Mouse (Mus musculus) cerebellum, adult (tissue): ENCODE measurements around the gene Plekhm2.

Experiments
- ATAC-seq: cut with Nextera tagmentation; 2 replicates; pipeline ENCODE4 v1.9.2; 2017; ENCODE audit warnings: mild to moderate bottlenecking, moderate library complexity, mixed read lengths; ENCODE audit not compliant: insufficient number of reproducible peaks, low FRiP score, low TSS enrichment

Plekhm2 gene

DNA sequence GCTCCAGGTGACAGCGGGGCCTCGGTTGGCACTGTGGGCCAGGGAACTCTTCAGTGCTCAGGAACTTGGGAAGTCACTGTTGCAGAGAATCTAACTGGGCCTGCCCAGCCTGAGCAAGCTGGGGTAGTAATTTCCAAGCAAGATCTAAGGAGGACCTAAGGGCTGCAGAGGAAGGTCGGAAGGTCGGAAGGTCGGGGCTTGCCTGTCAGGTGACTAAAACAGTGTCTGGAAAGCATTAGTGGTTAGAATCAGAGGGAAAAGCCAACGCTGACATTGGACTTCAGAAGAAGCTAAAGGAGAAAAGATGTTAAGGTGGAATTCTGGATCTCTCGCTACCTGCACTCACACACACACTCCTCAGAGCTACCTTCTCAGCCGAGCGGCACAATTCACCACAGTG, 28.7 kb downstream of the Plekhm2 start:
- ATAC-seq = no peak

DNA sequence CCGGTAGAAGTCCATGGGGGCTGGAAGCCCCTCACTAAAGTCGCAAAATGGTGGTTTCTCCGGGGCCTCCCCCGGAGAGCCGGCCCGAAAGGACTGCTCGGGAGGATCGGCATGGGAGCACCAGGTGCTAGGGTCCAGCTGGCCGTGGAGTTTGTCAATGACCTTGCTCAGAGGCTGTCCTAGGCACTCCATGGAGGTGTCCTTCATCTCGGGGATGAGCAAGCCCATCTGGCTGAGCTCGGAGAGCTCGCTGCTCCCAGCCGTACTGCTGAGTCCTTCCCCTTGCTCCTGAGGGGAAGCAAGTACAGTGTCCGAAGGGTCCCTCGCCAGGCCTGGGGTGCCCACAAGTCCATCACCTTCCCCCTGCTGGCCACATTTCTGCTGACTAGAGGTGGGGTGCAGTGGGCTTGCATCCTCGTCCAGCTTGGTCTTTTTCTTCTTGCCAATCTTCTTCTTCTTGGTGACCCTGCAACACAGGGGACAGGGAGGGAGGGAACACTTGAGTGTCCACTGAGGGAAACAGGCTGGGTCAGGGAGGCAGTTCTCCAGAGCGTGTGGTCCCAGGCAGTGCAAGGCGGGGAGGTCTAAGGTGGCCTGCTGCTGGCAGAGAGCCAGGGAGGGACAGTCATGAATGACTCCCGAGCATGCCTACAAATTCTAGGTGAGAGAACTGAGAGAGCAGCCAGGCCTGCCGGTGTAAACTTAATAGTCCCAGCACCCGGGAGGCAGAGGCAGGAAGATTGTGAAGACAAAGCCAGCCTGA, 32.4 kb downstream of the Plekhm2 start:
- ATAC-seq = no peak

DNA sequence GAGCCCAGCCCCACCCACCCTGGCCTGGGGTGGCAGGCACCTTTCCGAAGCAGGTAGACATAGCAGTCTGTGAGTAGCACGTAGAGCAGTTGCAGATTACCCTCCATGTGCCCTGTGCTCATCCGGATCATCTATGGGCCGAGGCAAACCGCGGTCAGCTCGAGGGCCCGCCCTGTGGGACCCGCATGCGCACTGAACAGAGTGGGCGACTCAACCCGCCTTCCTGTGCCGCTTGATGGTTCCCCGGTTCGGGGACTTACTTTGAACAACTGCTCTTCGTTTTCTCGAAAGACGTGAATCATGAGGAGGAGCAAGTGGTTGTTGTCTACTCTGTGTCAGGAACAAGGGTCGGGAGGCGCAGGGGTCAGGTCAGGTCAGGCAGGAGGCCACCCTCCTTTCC, 33.4 kb downstream of the Plekhm2 start:
- ATAC-seq = no peak

DNA sequence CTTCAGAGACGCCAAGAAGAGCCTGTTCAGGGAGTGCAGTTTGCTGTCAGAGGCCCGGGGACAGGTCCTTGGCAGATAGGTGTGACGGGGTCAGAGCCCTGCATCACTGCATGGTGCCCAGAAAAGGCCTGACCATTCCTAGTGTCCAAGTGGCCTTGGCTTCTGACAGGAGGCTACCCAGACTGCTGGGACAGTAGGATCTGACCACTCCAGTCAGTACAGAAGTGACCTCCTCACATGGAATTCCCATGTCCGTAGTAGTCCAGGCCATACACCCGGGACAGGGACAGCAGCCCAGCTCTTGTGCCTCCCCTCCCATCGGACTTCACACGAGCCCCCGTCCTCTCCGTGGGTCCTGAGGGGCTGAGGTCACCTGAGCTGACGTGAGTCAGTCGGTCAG, 34.7 kb downstream of the Plekhm2 start:
- ATAC-seq = no peak

DNA sequence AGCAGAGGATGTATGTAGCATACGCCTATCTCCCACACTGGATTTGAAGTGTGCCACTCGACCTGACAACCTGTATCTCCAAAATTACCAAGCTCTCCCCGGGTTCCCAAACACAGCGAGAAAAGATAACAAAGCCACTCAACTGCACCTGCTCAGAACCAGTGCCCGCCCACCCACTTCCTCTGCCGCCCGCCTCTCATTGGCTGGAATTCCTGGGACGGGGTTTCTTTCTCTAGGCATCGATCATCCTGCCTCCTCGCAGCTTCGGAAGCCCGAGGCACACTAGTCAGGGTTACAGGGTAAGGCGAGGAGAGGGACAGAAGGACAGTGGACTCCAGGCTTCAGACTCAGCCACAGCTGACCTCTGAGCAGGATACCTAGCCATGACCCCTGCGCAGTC, 36.0 kb downstream of the Plekhm2 start:
- ATAC-seq = no peak

DNA sequence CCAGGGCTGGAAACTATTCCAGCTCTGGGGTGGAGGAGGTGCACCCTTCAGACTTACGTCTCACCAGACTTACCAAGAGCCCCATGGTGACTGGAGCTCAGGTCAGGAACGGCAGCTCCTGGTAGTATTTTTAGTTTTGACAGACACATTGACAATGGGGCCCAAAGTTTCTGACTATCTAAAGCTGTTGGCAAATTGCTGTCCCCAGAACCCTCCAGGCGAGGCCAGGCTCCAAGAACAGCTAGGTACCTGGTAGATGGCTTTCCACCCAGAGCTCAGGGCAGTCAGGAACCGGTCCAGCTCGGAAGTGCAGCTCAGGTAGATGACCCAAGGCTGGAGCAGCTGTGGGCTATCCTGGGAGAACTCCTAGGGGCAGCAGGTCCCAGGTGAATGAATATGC, 37.2 kb downstream of the Plekhm2 start:
- no peak for ATAC-seq

DNA sequence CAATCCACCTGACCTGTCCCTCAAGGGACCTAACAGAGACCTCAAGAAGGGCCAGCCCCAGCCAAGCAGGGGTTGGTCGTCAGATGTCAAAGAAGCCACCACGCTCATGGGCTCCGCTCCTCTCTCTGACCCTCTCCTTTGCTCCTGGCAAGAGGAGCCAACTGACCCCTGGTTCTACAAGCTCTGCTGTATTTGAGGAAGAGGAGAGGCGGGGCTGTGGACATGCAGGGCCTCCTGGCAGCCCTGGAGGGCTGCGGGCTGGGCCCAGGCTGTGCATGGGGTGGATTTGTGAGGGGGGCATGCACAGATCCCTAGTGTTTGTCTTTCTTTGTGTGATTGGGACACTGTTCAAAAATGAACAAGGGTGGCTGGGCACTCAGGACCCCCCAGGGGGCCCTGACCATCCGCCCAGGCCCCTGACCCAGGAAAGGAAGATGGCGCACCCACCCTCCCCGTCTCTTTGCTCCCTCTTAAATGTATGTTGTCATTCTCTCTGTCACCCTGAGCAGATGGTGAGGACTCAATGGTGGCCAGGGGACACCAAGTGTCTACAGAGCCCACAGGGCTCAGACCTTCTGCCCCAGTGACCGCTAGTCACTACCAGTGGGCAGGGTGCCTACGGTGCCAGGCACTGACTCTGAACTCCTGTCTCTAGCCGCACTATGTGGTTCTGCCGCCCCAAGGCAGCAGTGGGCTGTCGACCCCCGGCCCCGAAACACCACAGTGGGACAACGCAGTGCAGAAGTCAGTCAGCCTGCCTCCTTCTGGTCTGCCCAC, 38.7 kb downstream of the Plekhm2 start:
- no peak for ATAC-seq

DNA sequence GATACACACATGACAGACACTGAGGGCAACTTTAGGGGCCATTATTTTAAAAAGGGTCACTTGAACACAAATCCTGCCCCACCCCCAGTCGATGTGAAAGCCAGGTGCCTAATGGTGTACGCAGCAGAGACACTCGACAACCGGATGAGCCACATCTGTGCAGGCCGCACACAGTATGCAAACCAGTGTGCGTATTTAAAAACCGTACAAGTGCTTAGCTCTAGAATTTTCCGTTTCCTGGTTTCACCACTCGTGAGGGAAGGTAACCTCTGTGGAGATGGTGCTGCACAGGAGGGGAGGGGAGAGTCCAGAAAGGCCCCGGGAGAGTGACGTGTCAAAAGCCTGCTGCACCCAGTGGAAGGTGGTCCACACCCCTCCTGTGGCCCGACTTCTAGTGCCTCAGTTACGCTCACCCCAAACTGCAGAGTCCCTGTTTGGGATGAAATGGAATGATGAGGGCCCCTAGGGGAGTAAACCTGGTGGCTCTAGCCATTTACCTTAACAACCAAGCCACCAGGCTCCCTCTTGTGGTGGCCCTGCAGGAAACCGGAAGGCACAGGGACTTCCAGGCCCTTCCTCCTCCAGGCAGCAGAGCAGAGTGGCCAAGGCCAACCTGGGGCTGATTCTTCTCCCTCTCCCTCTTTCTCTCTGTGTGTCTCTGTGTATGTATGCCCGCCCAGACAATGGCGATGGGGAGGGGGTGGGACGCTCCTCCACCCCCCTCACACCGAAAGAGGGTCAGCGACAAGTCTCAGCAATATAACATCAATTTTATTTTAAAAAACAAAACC, 39.5 kb downstream of the Plekhm2 start:
- ATAC-seq = no peak

DNA sequence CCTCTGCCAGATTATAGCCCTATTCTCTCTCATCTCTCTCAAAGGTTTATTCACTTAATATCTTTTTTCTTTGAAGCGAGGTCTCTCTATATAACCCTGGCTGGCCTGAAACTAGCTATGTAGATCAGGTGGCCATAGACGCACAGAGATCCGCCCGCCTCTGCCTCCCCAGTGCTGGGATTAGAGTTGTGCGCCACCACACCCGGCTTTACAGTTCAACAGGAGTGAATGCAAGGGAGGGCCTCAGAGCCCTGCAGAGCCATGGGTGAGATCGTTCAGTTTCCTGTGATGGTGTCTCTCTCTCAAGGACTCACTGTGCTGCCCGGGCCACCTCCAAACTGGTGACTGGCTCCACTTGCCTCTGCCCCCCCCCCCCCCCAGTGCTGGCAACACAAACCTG, 40.6 kb downstream of the Plekhm2 start:
- no peak for ATAC-seq

DNA sequence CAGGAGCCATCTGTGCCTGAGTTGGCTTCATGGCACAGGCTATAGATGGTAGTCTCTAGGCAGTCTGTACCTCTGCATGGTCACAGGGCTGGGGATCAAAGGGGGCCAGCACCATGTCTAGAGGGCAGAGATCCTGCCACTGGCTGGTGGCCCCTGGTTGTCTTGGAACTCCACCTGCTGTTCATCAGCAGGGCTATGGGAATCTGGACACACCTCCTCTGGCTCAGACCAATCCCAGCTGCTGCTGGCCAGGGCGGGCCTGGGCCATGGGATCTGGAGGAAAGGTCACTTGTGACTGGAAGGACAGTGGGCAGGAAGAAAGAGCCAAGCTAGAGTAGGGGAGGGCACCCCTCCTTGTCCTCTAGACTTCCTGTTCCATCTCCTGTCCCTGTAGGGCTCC, 41.0 kb downstream of the Plekhm2 start, which contains the start of gene Slc25a34:
Gene Slc25a34 (minus strand): TSS at position 156 of the 400 bp plus-strand sequence.
- no peak; the same call in 1 of the 2 replicates for ATAC-seq

DNA sequence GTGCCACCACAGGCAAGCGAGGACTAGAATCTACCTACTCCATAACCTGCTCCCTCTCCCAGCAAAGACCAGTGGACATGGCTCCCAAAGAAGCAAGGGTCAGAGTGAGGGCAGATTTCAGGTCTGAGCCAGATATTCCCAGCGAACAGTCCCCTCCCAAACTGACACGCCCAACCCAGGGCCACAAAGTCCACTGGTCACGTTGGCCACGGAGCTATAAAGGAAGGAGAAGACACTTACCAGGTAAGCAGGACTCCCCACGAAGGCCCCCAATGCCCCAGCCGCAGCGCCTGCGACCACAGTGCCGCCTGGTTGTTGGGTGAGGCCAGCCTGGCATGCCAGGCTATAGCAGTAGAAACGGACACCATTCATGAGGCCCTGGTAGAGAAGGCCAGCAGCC, 41.7 kb downstream of the Plekhm2 start:
- ATAC-seq = no peak

DNA sequence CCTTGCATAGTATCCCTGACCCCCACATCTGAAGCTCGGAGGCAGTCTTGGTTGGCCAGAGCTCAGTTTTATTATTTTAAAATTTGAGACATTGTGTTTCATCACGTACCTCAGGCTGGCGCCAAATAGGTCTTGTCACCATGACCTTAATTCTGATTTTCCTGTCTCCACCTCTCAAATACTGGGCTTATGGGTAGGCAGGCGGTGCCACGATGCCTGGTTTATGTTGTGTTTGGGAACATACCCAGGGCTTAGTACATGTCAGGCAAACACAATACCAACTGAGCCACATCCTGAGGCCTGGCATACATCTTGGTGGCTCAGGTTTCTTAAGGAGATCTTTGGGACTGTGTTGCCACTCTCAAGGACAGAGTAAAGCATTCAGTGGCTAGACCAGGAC, 42.1 kb downstream of the Plekhm2 start:
- no peak for ATAC-seq

DNA sequence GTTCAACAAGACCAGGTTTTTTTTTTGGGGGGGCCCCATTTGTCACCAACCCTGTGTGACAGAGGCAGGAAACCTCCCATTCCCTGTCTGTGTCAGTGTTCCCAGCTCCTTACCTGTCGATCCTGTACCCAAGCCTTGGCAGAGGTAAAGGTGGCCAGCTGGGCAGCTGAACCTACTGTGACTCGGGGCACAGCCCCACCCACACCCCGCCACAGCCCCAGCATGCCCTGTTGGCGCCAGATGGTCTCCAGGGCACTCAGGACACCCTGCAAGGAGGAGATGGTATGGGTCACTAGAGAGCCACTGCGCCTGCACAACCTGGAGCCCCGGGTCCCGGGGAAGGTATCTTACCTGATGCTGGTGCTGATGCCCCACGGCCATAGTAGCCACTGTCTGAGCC, 42.6 kb downstream of the Plekhm2 start:
- no peak for ATAC-seq

DNA sequence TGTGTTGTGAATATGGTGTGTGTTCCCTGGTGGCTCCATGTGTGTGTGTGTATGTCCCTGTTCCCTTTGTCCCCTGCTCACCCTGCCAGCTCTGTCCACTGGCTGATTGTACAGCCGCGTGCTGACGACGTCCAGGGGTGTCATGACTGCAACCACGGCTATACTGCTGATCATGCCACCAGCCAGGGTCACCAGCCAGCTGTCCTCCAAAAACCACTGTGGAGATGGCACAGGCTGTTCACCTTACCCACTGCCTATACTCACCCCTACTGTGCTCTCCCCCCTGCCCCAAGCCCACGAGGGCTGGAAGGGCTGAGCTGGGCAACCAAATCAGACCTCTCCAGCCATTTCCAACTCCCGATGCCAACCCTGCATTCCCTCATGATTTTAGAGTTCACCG, 43.4 kb downstream of the Plekhm2 start:
- ATAC-seq = no peak

DNA sequence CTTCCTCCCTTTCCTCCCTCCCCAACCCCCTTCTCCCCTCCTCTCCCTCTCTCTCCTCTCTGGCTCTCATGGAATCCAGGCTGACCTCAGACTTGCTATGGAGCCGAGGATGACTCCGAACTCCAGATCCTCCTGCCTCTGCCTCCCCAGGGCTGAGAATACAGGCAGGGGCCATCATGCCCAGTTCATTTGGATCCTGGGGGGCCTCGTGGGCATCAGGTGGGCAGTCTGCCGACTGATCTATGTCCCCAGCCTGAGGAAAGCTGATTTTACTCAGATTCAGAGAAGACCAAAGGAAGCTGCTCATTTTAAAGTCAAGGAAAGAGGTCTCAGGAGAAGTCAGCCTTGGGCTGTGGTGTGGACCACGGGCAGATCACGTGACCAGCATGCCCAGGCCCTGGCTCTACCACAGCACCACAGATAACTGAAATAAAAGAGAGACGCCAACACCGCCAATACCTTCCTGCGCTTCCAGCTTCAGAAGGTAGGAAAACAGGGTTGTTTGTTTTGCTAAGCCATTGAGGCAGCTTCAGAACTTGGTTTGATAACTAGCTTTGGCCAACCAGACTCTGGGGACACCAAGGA, 45.3 kb downstream of the Plekhm2 start:
- no peak for ATAC-seq

DNA sequence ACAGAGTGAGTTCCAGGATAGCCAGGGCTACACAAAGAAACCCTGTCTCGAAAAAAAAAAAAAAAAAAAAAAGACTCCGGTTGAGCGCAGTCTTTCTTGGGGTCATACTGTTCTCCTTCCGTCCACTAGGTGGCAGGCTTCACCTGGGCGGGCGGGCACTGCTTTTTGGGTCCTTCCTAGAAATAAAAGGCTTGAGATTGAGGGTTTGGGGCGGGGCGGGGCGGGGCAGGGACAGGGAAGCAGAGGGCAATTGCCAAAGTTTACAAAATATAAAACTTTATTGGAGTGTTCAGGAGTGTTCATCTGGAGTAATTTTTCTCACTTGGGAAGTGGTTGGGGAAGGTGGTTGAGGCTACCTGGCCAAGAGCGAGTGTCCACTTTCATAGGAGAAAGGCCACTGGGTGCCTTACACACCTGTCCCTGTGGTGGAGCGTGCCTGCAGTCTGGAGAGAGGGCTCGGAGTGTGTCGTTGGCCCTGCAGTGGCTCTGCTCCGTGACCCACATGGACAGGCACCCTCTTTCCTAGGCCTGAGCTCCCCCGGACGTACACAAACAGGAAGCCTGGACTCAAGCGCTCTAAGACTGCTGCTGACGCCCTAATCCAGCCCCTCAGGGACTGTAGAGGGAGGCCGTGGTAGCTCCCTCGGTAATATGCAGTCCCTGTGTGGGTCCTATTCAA, 46.0 kb downstream of the Plekhm2 start, which contains the start of gene Tmem82:
Gene Tmem82 (minus strand): TSS at position 69 of the 679 bp plus-strand sequence.
- ATAC-seq = no peak

DNA sequence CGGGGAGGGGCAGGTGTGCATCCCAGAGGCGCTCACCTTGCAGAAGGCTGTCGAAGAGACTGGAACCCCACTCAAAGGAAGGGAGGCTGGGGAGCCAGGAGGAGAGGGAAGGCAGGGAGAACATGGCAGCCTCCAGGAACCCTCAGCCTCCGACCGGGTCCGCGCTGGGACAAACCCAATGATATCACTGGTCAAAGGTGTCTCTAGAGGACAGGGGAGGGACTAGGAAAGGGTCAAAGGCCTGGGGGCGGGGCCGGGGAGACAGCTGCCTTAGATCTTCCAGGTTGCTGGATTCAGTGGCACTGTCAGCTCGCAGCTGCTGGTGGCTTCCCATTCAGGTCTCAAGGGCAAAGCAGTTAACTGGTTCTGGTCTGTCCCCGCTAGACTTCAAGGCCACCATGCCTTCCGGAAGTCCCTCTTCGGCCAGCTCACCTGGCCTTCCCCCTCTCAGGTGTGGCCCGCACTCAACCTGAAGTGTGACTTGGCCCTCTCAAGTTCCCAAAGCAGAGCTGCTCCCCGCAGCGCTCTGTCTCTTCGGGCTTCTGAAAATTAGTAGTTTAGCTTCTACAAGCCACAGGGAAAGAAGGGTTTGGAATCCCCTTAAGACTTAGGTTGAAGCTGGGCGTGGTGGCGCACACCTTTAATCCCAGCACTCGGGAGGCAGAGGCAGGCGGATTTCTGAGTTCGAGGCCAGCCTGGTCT, 46.7 kb downstream of the Plekhm2 start:
- no peak for ATAC-seq

DNA sequence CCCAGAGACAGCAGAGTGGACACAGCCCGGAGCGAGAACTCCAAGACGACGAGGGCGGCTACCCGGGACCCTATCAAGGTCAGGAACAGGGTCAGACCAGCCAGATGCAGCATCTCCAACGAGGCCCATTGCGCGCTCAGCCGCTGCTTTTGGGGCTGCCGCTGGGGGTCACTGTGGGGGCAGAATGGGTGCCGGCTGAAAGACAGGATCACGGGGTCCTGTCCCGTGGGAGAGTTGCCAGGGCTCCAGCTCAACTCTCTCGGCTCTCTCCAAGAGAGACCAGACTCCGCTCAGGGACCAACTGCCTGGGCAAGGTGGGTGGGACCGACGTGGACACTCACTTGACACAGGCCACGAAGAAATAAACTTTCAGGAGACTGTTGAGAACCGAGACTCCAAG, 47.4 kb downstream of the Plekhm2 start:
- ATAC-seq = no peak

DNA sequence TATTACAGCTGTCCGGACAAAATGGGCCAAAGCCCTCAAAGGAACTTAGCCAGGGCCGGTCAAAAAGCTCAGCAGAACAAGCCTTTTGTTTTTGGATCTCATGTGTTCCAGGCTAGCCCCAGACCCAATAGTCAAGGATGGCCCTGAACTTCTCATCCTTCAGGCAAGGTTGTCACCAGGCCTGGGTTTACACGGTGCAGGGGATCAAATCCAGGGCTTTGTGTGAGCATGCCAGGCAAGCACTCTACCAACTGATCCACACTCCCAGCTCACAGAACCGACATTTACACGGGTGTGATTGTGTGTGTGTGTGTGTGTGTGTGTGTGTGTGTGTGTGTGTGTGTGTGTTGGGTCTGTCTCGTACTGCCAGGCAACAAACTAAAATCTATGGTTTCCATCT, 47.9 kb downstream of the Plekhm2 start:
- ATAC-seq = no peak
